Mouse (Mus musculus): ENCODE measurements around the gene Car9. TPM values are rescaled to one million over a fixed set of nuclear protein-coding genes. Genes with fewer than 3 reads are reported as not detected.

The Car9 gene
- polyA plus RNA-seq, 3 experiments from 2014 or later: 0.48 to 0.84 (median 0.79) TPM

Other genes with a start within 250 kb of the Car9 start
- not detected for gene Atp8b5, start 239.8 kb upstream of the Car9 start, polyA plus RNA-seq (2017; shearing (Covaris generic))
- not detected for gene Rusc2, start 125.0 kb upstream of the Car9 start, polyA plus RNA-seq (2017; shearing (Covaris generic))
- not detected for gene Fam166b, start 77.8 kb upstream of the Car9 start, polyA plus RNA-seq (2017; shearing (Covaris generic))
- 1 to 10 TPM in 1 of 3 experiments, under 1 TPM in 2; 0.29 to 1.1 (median 0.66) TPM for gene Tesk1, start 65.0 kb upstream of the Car9 start, polyA plus RNA-seq (2017; shearing (Covaris generic))
- 100 to 1,000 TPM in 1 of 3 experiments, 10 to 100 TPM in 2; 18.7 to 104 (median 96.4) TPM for gene Cd72, start 52.3 kb upstream of the Car9 start, polyA plus RNA-seq (2017; shearing (Covaris generic))
- gene Sit1, start 23.2 kb upstream of the Car9 start, polyA plus RNA-seq (2017; shearing (Covaris generic)): 100 to 1,000 TPM; 142 to 164 (median 156) TPM
- 10 to 100 TPM; 36.5 to 72.9 (median 72.1) TPM for gene Ccdc107, start 14.1 kb upstream of the Car9 start, polyA plus RNA-seq (2017; shearing (Covaris generic))
- gene Arhgef39, start 7.3 kb upstream of the Car9 start, polyA plus RNA-seq (2017; shearing (Covaris generic)): 10 to 100 TPM in 1 of 3 experiments, 1 to 10 TPM in 2; 5.1 to 10.3 (median 6.2) TPM
- gene Tpm2, start 16.8 kb downstream of the Car9 start, polyA plus RNA-seq (2017; shearing (Covaris generic)): not detected
- gene Creb3, start 55.4 kb downstream of the Car9 start, polyA plus RNA-seq (2017; shearing (Covaris generic)): 100 to 1,000 TPM in 1 of 3 experiments, 10 to 100 TPM in 2; 90.0 to 104 (median 99.8) TPM
- gene Tln1, start 55.7 kb downstream of the Car9 start, polyA plus RNA-seq (2017; shearing (Covaris generic)): 100 to 1,000 TPM in 1 of 3 experiments, 10 to 100 TPM in 2; 77.8 to 132 (median 93.7) TPM
- gene Rgp1, start 71.7 kb downstream of the Car9 start, polyA plus RNA-seq (2017; shearing (Covaris generic)): 10 to 100 TPM; 12.4 to 13.5 (median 12.6) TPM
- 10 to 100 TPM; 12.8 to 14.6 (median 14.2) TPM for gene Gba2, start 71.9 kb downstream of the Car9 start, polyA plus RNA-seq (2017; shearing (Covaris generic))
- not detected for gene Msmp, start 77.5 kb downstream of the Car9 start, polyA plus RNA-seq (2017; shearing (Covaris generic))
- gene Npr2, start 125.0 kb downstream of the Car9 start, polyA plus RNA-seq (2017; shearing (Covaris generic)): not detected
- gene Spag8, start 146.6 kb downstream of the Car9 start, polyA plus RNA-seq (2017; shearing (Covaris generic)): under 1 TPM in 1 of 3 experiments, not detected in 2; 0.54 TPM
- gene Hint2, start 149.5 kb downstream of the Car9 start, polyA plus RNA-seq (2017; shearing (Covaris generic)): 10 to 100 TPM; 30.3 to 47.5 (median 34.2) TPM
- 1 to 10 TPM in 1 of 3 experiments, under 1 TPM in 2; 0.87 to 1.0 (median 0.87) TPM for gene Tmem8b, start 162.0 kb downstream of the Car9 start, polyA plus RNA-seq (2017; shearing (Covaris generic))
- gene Fam221b, start 162.2 kb downstream of the Car9 start, polyA plus RNA-seq (2017; shearing (Covaris generic)): 1 to 10 TPM; 2.8 to 3.7 (median 3.4) TPM
- not detected for gene Olfr70, start 193.8 kb downstream of the Car9 start, polyA plus RNA-seq (2017; shearing (Covaris generic))
- gene Olfr71, start 203.3 kb downstream of the Car9 start, polyA plus RNA-seq (2017; shearing (Covaris generic)): not detected
- not detected for gene Hrct1, start 220.2 kb downstream of the Car9 start, polyA plus RNA-seq (2017; shearing (Covaris generic))
- under 1 TPM in 1 of 3 experiments, not detected in 2; 0.23 TPM for gene Spaar, start 223.1 kb downstream of the Car9 start, polyA plus RNA-seq (2017; shearing (Covaris generic))

Measured in inflammation-experienced regulatory T-cells, adult 6 months (primary cell).